Mouse (Mus musculus) MEL (cell line): Measurements from ENCODE around the gene Tmsb4x. TPM values are rescaled to one million over a fixed set of nuclear protein-coding genes. Genes with fewer than 3 reads are reported as not detected.

Experiments
- DNase-seq: peaks from one replicate; pipeline ENCODE4 v3.0.0; 2011; ENCODE audit warnings: low read depth, low spot score
- H3K27ac ChIP-seq: 2 replicates; pipeline ENCODE4 v1.5.1; 2012; ENCODE audit warnings: low read depth, mild to moderate bottlenecking, control low read depth, low read length, moderate library complexity; ENCODE audit not compliant: control insufficient read depth
- H3K27me3 ChIP-seq, 2 experiments: fragments of 150-350 bp in 1 of 2; sonication (generic) in 1 of 2; 2 replicates each; pipeline ENCODE4 v1.6.1; 2012; ENCODE audit warnings: low read length in 2 of 2, mild to moderate bottlenecking in 2 of 2, improper control_type of control experiment in 1 of 2, moderate library complexity in 1 of 2; ENCODE audit not compliant: insufficient read depth in 2 of 2, control insufficient read depth in 1 of 2
- H3K36me3 ChIP-seq, 2 experiments: 2 replicates each; pipeline ENCODE4 v1.6.1; 2012 to 2014; ENCODE audit warnings: low read length in 2 of 2, improper control_type of control experiment in 1 of 2, inconsistent platforms in 1 of 2, mild to moderate bottlenecking in 1 of 2; ENCODE audit not compliant: insufficient read depth in 2 of 2, control insufficient read depth in 1 of 2
- H3K4me1 ChIP-seq, 2 experiments: fragments of 150-350 bp in 1 of 2; sonication (generic) in 1 of 2; 2 replicates each; pipeline ENCODE4 v1.6.1; 2012; ENCODE audit warnings: low read length in 2 of 2, improper control_type of control experiment in 1 of 2, mild to moderate bottlenecking in 1 of 2; ENCODE audit not compliant: insufficient read depth in 2 of 2, control insufficient read depth in 1 of 2
- H3K4me3 ChIP-seq, 2 experiments: fragments of 150-350 bp in 1 of 2; sonication (generic) in 1 of 2; 2 replicates each; pipeline ENCODE4 v1.5.1; 2012; ENCODE audit warnings: low read depth in 2 of 2, low read length in 2 of 2, mild to moderate bottlenecking in 2 of 2, moderate library complexity in 2 of 2, control low read depth in 1 of 2, improper control_type of control experiment in 1 of 2; ENCODE audit not compliant: control insufficient read depth in 1 of 2, insufficient read depth in 1 of 2
- H3K79me2 ChIP-seq: 2 replicates; pipeline ENCODE4 v1.6.1; 2012; ENCODE audit warnings: mild to moderate bottlenecking, low read length, moderate library complexity; ENCODE audit not compliant: control insufficient read depth, poor library complexity, insufficient read depth
- H3K9ac ChIP-seq: 2 replicates; pipeline ENCODE4 v1.6.1; 2012; ENCODE audit warnings: low read depth, mild to moderate bottlenecking, control low read depth, low read length, moderate library complexity; ENCODE audit not compliant: control insufficient read depth, poor library complexity, severe bottlenecking
- H3K9me3 ChIP-seq: fragments of 150-350 bp; sonication (generic); replicated peaks from 2 replicates; pipeline ENCODE4 v1.6.1; 2012; ENCODE audit warnings: mild to moderate bottlenecking, low read length, improper control_type of control experiment, moderate library complexity; ENCODE audit not compliant: insufficient read depth
- BHLHE40 ChIP-seq: IDR thresholded peaks from 2 replicates; pipeline ENCODE4 v1.6.1; 2012; ENCODE audit warnings: low read depth, mild to moderate bottlenecking, inconsistent platforms, low read length, improper control_type of control experiment, borderline replicate concordance
- CHD1 ChIP-seq: IDR thresholded peaks from 2 replicates; pipeline ENCODE4 v1.6.1; 2012; ENCODE audit warnings: low read depth, mild to moderate bottlenecking, inconsistent platforms, low read length, improper control_type of control experiment
- CTCF ChIP-seq, 3 experiments: IDR thresholded peaks in 2 of 3; conservative IDR thresholded peaks in 1 of 3; 2 replicates each; pipeline ENCODE4 v1.5.1; 2011 to 2012; ENCODE audit warnings: low read length in 3 of 3, low read depth in 2 of 3, mild to moderate bottlenecking in 2 of 3, improper control_type of control experiment in 1 of 3, inconsistent platforms in 1 of 3, mixed read lengths in 1 of 3, moderate library complexity in 1 of 3; ENCODE audit not compliant: control insufficient read depth in 1 of 3, insufficient read depth in 1 of 3, poor library complexity in 1 of 3, severe bottlenecking in 1 of 3
- ELF1 ChIP-seq: IDR thresholded peaks from 2 replicates; pipeline ENCODE4 v1.6.1; 2014; ENCODE audit warnings: low read depth, mild to moderate bottlenecking, inconsistent platforms, low read length, improper control_type of control experiment, moderate library complexity
- ETS1 ChIP-seq: IDR thresholded peaks from 2 replicates; pipeline ENCODE4 v1.6.1; 2012; ENCODE audit warnings: low read depth, mild to moderate bottlenecking, inconsistent platforms, low read length, improper control_type of control experiment, moderate library complexity
- GABPA ChIP-seq: IDR thresholded peaks from 2 replicates; pipeline ENCODE4 v1.6.1; 2012; ENCODE audit warnings: low read depth, mild to moderate bottlenecking, inconsistent platforms, low read length, improper control_type of control experiment, moderate library complexity
- GATA1 ChIP-seq: IDR thresholded peaks from 2 replicates; pipeline ENCODE4 v1.6.1; 2011; ENCODE audit warnings: low read depth, low read length, improper control_type of control experiment
- MAFK ChIP-seq: IDR thresholded peaks from 2 replicates; pipeline ENCODE4 v1.6.1; 2011; ENCODE audit warnings: low read depth, mild to moderate bottlenecking, low read length, improper control_type of control experiment, borderline replicate concordance
- MAX ChIP-seq: IDR thresholded peaks from 2 replicates; pipeline ENCODE4 v1.6.1; 2011; ENCODE audit warnings: low read length, improper control_type of control experiment
- MEF2A ChIP-seq: IDR thresholded peaks from 2 replicates; pipeline ENCODE4 v1.6.1; 2014; ENCODE audit warnings: low read depth, mild to moderate bottlenecking, inconsistent platforms, low read length, improper control_type of control experiment; ENCODE audit not compliant: poor library complexity, insufficient replicate concordance, severe bottlenecking; ENCODE audit errors: extremely low read depth
- MYB ChIP-seq: IDR thresholded peaks from 2 replicates; pipeline ENCODE4 v1.6.1; 2011; ENCODE audit warnings: mild to moderate bottlenecking, low read depth, low read length, improper control_type of control experiment
- MYC ChIP-seq: IDR thresholded peaks from 2 replicates; pipeline ENCODE4 v1.6.1; 2011; ENCODE audit warnings: low read depth, mild to moderate bottlenecking, low read length, improper control_type of control experiment, moderate library complexity
- NELFE ChIP-seq: IDR thresholded peaks from 2 replicates; pipeline ENCODE4 v1.6.1; 2011; ENCODE audit warnings: low read depth, low read length, improper control_type of control experiment
- NRF1 ChIP-seq: IDR thresholded peaks from 2 replicates; pipeline ENCODE4 v1.6.1; 2014; ENCODE audit warnings: low read depth, mild to moderate bottlenecking, inconsistent platforms, low read length, improper control_type of control experiment, moderate library complexity; ENCODE audit not compliant: poor library complexity, insufficient read depth, severe bottlenecking
- POLR2A ChIP-seq, 2 experiments: IDR thresholded peaks; 2 replicates each; pipeline ENCODE4 v1.6.1; 2011 to 2012; ENCODE audit warnings: low read length in 2 of 2, mild to moderate bottlenecking in 2 of 2, control low read depth in 1 of 2, improper control_type of control experiment in 1 of 2, low read depth in 1 of 2, moderate library complexity in 1 of 2; ENCODE audit not compliant: control insufficient read depth in 1 of 2, insufficient read depth in 1 of 2, poor library complexity in 1 of 2
- POLR2AphosphoS5 ChIP-seq: IDR thresholded peaks from 2 replicates; pipeline ENCODE4 v1.6.1; 2012; ENCODE audit warnings: low read depth, borderline replicate concordance, mild to moderate bottlenecking, inconsistent platforms, low read length, moderate library complexity, mixed read lengths
- RAD21 ChIP-seq: IDR thresholded peaks from 2 replicates; pipeline ENCODE4 v1.6.1; 2011; ENCODE audit warnings: mild to moderate bottlenecking, low read depth, low read length, improper control_type of control experiment
- RCOR1 ChIP-seq: IDR thresholded peaks from 2 replicates; pipeline ENCODE4 v1.6.1; 2012; ENCODE audit warnings: low read depth, mild to moderate bottlenecking, inconsistent platforms, low read length, improper control_type of control experiment
- SMC3 ChIP-seq: IDR thresholded peaks from 2 replicates; pipeline ENCODE4 v1.6.1; 2011; ENCODE audit warnings: low read depth, low read length, improper control_type of control experiment
- TCF12 ChIP-seq: IDR thresholded peaks from 2 replicates; pipeline ENCODE4 v1.6.1; 2014; ENCODE audit warnings: low read depth, mild to moderate bottlenecking, inconsistent platforms, low read length, improper control_type of control experiment, moderate library complexity
- UBTF ChIP-seq: IDR thresholded peaks from 2 replicates; pipeline ENCODE4 v1.6.1; 2012; ENCODE audit warnings: low read depth, mild to moderate bottlenecking, inconsistent platforms, low read length, improper control_type of control experiment, moderate library complexity, borderline replicate concordance; ENCODE audit not compliant: insufficient read depth
- USF2 ChIP-seq, 2 experiments: IDR thresholded peaks; 2 replicates each; pipeline ENCODE4 v1.6.1; 2011 to 2012; ENCODE audit warnings: improper control_type of control experiment in 2 of 2, low read length in 2 of 2, borderline replicate concordance in 1 of 2, inconsistent platforms in 1 of 2, low read depth in 1 of 2, mild to moderate bottlenecking in 1 of 2; ENCODE audit not compliant: insufficient read depth in 1 of 2
- ZC3H11A ChIP-seq: IDR thresholded peaks from 2 replicates; pipeline ENCODE4 v1.6.1; 2012; ENCODE audit warnings: low read depth, mild to moderate bottlenecking, inconsistent platforms, low read length, improper control_type of control experiment
- ZKSCAN1 ChIP-seq: IDR thresholded peaks from 2 replicates; pipeline ENCODE4 v1.6.1; 2012; ENCODE audit warnings: low read depth, mild to moderate bottlenecking, inconsistent platforms, low read length, improper control_type of control experiment, moderate library complexity
- ZMIZ1 ChIP-seq: IDR thresholded peaks from 2 replicates; pipeline ENCODE4 v1.6.1; 2012; ENCODE audit warnings: low read depth, mild to moderate bottlenecking, inconsistent platforms, low read length, improper control_type of control experiment, moderate library complexity
- ZNF384 ChIP-seq: IDR thresholded peaks from 2 replicates; pipeline ENCODE4 v1.6.1; 2012; ENCODE audit warnings: low read depth, mild to moderate bottlenecking, inconsistent platforms, low read length, improper control_type of control experiment
- polyA plus RNA-seq, 2 experiments: library from polyadenylated mRNA; stranded (reverse) in 1 of 2; unstranded in 1 of 2; fragments of >175 nt in 1 of 2; fragments of >200 nt in 1 of 2; gene quantifications; 2 replicates each; pipeline versions ENCODE4 v1.2.1 to v1.2.4; 2012; ENCODE audit warnings: low replicate concordance in 2 of 2, low read depth in 1 of 2; ENCODE audit not compliant: insufficient read length in 2 of 2, insufficient read depth in 1 of 2, missing spikeins in 1 of 2
- total RNA-seq: library from RNA; depleted of rRNA; stranded (reverse); fragments of 300-350 nt; gene quantifications from 2 replicates; pipeline ENCODE4 v1.2.3, GENCODE M21; 2012

Tmsb4x gene
- total and polyA plus RNA-seq, 3 experiments: not detected

- no peak for DNase-seq
- H3K4me1 ChIP-seq: no peaks in the 10 kb centered on the region
- no peaks in the 10 kb centered on the region for H3K9me3 ChIP-seq
- H3K27ac ChIP-seq: no peak overlapping the region
- H3K27me3 ChIP-seq: no peaks in the 10 kb centered on the region
- no peak for TF ChIP-seq RCOR1
- no peak for TF ChIP-seq USF2 (IDR thresholded peaks at IDR 0.05; ENCODE audit: borderline replicate concordance in 1 of 2, insufficient read depth in 1 of 2, low read depth in 1 of 2, low read length in 2 of 2)
- no peak for TF ChIP-seq POLR2A (IDR thresholded peaks at IDR 0.05; ENCODE audit: control insufficient read depth in 1 of 2, insufficient read depth in 1 of 2, low read depth in 1 of 2, low read length in 2 of 2, poor library complexity in 1 of 2)
- no peak for TF ChIP-seq ELF1
- no peak for TF ChIP-seq MAX
- TF ChIP-seq SMC3: no peak
- TF ChIP-seq GABPA: no peak
- no peak for TF ChIP-seq RAD21
- no peak for TF ChIP-seq MYC
- TF ChIP-seq ZKSCAN1: no peak
- no peak for TF ChIP-seq MYB
- no peak for TF ChIP-seq ZC3H11A
- no peak for TF ChIP-seq POLR2AphosphoS5
- TF ChIP-seq ZMIZ1: no peak
- no peak for TF ChIP-seq ZNF384
- no peak overlapping the region for H3K9ac ChIP-seq
- no peaks in the 10 kb centered on the region for H3K36me3 ChIP-seq
- H3K4me3 ChIP-seq: no peak overlapping the region
- H3K79me2 ChIP-seq: no peaks in the 10 kb centered on the region
Measured at GRCm38 (mm10) chrX:167167282-167167681, 41.8 kb downstream of the Tmsb4x start.

- H3K27me3 ChIP-seq: no peaks in the 10 kb centered on the region
- no peak overlapping the region for H3K9ac ChIP-seq
- TF ChIP-seq CTCF (IDR thresholded peaks at IDR 0.05 in 2 of 3, conservative IDR thresholded peaks at IDR 0.05 in 1 of 3; ENCODE audit: control insufficient read depth in 1 of 3, insufficient read depth in 1 of 3, low read depth in 2 of 3, low read length in 3 of 3, poor library complexity in 1 of 3, severe bottlenecking in 1 of 3): no peak
- no peak for TF ChIP-seq ETS1
- no peak for TF ChIP-seq ZC3H11A
- no peak for TF ChIP-seq CHD1
- TF ChIP-seq GABPA: no peak
- TF ChIP-seq RAD21: no peak
- no peak for TF ChIP-seq UBTF
- TF ChIP-seq NELFE: no peak
- no peak for TF ChIP-seq GATA1
- TF ChIP-seq MAFK: no peak
- TF ChIP-seq RCOR1: no peak
- TF ChIP-seq MAX: no peak
- no peak for TF ChIP-seq MEF2A
- no peak for TF ChIP-seq NRF1
- no peak for TF ChIP-seq TCF12
- TF ChIP-seq POLR2A (IDR thresholded peaks at IDR 0.05; ENCODE audit: control insufficient read depth in 1 of 2, insufficient read depth in 1 of 2, low read depth in 1 of 2, low read length in 2 of 2, poor library complexity in 1 of 2): no peak
- TF ChIP-seq BHLHE40: no peak
- no peaks in the 10 kb centered on the region for H3K79me2 ChIP-seq
- H3K27ac ChIP-seq: no peak overlapping the region
- H3K4me3 ChIP-seq: no peak overlapping the region
- DNase-seq: no peak
- H3K36me3 ChIP-seq: no peaks in the 10 kb centered on the region
- H3K9me3 ChIP-seq: no peaks in the 10 kb centered on the region
- H3K4me1 ChIP-seq: no peaks in the 10 kb centered on the region
Measured at GRCm38 (mm10) chrX:167166051-167166450, 43.1 kb downstream of the Tmsb4x start.
